Mouse (Mus musculus) liver, adult (tissue): ENCODE data around the gene Izumo4.

Experiments
- GATA4 ChIP-seq: IDR thresholded peaks from 2 replicates; pipeline ENCODE4 v1.6.1; 2014; ENCODE audit warnings: mild to moderate bottlenecking, low read length; ENCODE audit not compliant: insufficient replicate concordance

The Izumo4 gene

DNA sequence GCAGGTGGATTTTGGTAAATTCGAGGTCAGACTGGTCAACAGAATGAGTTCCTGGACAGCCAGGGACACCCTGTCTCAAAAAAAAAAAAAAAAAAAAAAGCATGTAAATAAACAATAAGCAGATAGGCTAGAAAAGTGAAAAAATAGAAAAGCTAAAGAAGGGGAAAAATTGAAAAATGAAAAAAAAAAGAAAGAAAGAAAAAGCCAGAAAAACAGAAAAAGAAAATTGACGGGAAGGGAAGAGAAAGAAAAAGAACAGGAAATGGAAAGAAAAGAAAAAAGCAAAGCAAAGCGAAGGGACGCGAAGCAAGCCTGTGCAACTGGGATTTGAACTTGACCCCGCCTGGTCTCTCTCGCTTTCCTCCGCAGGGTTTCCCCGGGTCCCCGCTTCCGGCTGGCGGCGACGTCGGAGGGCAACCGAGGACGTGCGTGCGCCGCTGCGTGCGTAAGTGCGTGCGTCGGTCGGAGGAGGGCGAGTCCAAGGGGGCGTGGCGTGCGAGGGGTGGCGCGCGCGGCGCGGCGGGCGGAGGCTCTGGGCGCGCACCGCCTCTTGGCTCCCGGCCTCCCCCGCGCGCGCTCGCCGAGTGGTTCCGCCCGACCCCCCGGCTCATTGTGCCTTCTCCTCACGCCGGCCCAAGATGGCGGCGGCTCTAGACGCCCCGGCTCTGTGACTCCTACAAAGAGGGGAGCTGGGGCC, 52.8 kb downstream of the Izumo4 start, which contains the start of gene Dot1l:
Dot1l (plus strand) TSS at position 613 of the 697 bp plus-strand sequence.
- no peak; the same call in 1 of the 2 replicates for TF ChIP-seq GATA4
